ENCODE assay signal across 28 mouse cellular contexts in the genomic region with DNA sequence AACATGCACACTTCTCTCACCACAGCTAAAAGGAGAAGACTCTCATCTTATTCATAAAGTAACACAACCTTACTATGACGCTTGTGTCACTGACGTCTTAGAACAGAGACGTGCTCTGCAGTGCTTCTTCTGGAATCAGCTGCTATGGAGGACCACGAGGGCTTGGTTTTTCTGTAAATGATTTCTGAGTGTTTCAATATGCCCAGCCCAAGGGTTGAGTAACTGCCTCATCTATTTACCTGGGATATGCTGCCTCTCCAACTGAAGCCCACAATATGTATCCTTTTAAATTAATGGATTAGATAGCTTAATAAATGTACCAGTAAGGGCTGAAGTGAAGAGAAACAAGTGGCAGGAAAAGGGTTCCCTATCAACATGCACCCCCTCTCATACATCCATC.
"Had no signal": no experiment of that assay in that cellular context is flagged by ENCODE, and none has a peak within 500 bp of the region (broad histone marks: within the 10 kb centered on the region; RNA-seq: fewer than 3 reads in every experiment).

No protein-coding gene starts in this region.

- H3K9ac ChIP-seq: embryonic facial prominence, embryonic 12.5 days; embryonic facial prominence, embryonic 13.5 days; embryonic facial prominence, embryonic 15.5 days; forebrain, embryonic 12.5 days; forebrain, embryonic 13.5 days; forebrain, embryonic 15.5 days; forebrain, postnatal 0 days had no signal

- H3K4me1 ChIP-seq: embryonic facial prominence, embryonic 12.5 days; embryonic facial prominence, embryonic 13.5 days; embryonic facial prominence, embryonic 15.5 days; forebrain, embryonic 10.5 days; forebrain, embryonic 12.5 days; forebrain, embryonic 13.5 days; forebrain, embryonic 15.5 days had no signal

- H3K9me3 ChIP-seq: embryonic facial prominence, embryonic 10.5 days; embryonic facial prominence, embryonic 12.5 days; embryonic facial prominence, embryonic 13.5 days; embryonic facial prominence, embryonic 15.5 days; forebrain, embryonic 10.5 days; forebrain, embryonic 12.5 days; forebrain, embryonic 13.5 days; forebrain, embryonic 15.5 days had no signal

- H3K27me3 ChIP-seq: embryonic facial prominence, embryonic 12.5 days; embryonic facial prominence, embryonic 13.5 days; embryonic facial prominence, embryonic 15.5 days; forebrain, embryonic 12.5 days; forebrain, embryonic 13.5 days; forebrain, embryonic 15.5 days had no signal

- DNase-seq: cerebellum, adult 2 months; cerebellum, adult 8-10 months; cerebellum, adult 9-10 months; cerebellum, adult 9-11 months; cerebellum, postnatal 10 days; cerebellum, postnatal 14 days; cerebellum, postnatal 25 days; cerebellum, postnatal 36 days; embryo, embryonic 11 days; forebrain, postnatal 0 days; gastrocnemius, adult 2 months; gastrocnemius, postnatal 10 days; gastrocnemius, postnatal 14 days; gastrocnemius, postnatal 25 days; gastrocnemius, postnatal 36 days; heart, adult 11 months; heart, adult 18-20 months had no signal

- H3K36me3 ChIP-seq: embryonic facial prominence, embryonic 15.5 days; forebrain, embryonic 12.5 days; forebrain, embryonic 15.5 days had no signal

- H3K4me2 ChIP-seq: embryonic facial prominence, embryonic 12.5 days; embryonic facial prominence, embryonic 13.5 days; embryonic facial prominence, embryonic 15.5 days; forebrain, embryonic 12.5 days; forebrain, embryonic 13.5 days; forebrain, embryonic 15.5 days had no signal

- H3K4me3 ChIP-seq: embryonic facial prominence, embryonic 10.5 days; embryonic facial prominence, embryonic 12.5 days; embryonic facial prominence, embryonic 13.5 days; embryonic facial prominence, embryonic 15.5 days; erythroblast, embryonic 14.5 days; forebrain, embryonic 10.5 days; forebrain, embryonic 12.5 days; forebrain, embryonic 13.5 days; forebrain, embryonic 15.5 days; gastrocnemius, adult 2 months had no signal

- H3K27ac ChIP-seq: embryonic facial prominence, embryonic 10.5 days; embryonic facial prominence, embryonic 12.5 days; embryonic facial prominence, embryonic 13.5 days; embryonic facial prominence, embryonic 15.5 days; forebrain, embryonic 10.5 days; forebrain, embryonic 12.5 days; forebrain, embryonic 13.5 days; forebrain, embryonic 15.5 days; gastrocnemius, adult 2 months had no signal

- ATAC-seq: forebrain, embryonic 13.5 days; forebrain, embryonic 14.5 days; forebrain, embryonic 15.5 days; forebrain, embryonic 16.5 days; forebrain, postnatal 0 days had no signal
